Mouse (Mus musculus): ENCODE results near the gene Tspan18. TPM values are rescaled to one million over a fixed set of nuclear protein-coding genes. Genes with fewer than 3 reads are reported as not detected.

Tspan18 gene
- total RNA-seq, 1 experiment from 2014 or later = not detected

DNA sequence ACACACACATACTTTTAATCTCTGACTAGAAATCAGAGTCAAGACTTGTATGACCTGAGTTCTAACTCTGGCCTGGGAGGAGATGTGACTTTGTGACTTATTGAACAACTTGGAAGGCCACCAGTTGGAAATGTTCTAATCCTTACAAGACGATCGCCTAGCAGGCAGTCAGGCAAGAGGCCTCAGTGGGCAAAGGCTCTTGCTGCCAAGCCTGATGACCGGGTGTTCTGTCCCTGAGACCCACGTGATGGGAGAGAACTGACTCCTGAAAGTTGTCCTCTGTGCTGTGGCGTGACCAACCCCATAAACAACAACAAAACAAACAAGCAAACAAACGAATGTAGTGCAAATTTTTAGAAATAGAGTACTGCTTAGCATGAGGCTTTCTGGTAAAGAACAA, 52.8 kb downstream of the Tspan18 start:
- ATAC-seq (replicated peaks in 1 of 2; ENCODE audit: insufficient read depth in 1 of 2, low FRiP score in 2 of 2, low TSS enrichment in 1 of 2, low read depth in 1 of 2, poor library complexity in 2 of 2, severe bottlenecking in 2 of 2) = no peak

DNA sequence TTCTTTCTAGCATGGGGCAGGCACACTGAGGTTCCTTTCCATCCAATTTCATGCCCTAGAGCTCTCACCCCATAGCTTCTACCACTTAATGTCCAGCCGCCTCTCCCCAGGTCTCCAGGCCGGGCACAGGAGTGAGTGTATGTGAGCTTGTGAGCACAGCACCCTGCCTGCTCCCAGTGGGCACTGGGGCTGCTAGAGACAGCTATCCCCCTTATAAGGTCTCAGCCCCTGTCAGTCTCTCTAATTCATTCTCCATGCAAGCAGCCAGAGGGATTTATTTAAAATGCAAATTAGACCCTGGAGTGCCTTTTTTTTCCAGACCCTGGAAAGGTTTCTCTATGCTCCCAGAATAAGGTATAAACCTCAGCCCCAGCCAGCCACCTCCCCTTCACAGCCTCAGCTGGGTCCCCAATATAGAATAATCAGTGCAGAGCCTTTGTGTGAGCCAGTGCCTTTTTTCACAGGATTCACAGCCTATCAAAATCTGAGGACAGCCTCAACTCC, 54.1 kb downstream of the Tspan18 start:
- no peak for ATAC-seq (replicated peaks in 1 of 2; ENCODE audit: insufficient read depth in 1 of 2, low FRiP score in 2 of 2, low TSS enrichment in 1 of 2, low read depth in 1 of 2, poor library complexity in 2 of 2, severe bottlenecking in 2 of 2)

DNA sequence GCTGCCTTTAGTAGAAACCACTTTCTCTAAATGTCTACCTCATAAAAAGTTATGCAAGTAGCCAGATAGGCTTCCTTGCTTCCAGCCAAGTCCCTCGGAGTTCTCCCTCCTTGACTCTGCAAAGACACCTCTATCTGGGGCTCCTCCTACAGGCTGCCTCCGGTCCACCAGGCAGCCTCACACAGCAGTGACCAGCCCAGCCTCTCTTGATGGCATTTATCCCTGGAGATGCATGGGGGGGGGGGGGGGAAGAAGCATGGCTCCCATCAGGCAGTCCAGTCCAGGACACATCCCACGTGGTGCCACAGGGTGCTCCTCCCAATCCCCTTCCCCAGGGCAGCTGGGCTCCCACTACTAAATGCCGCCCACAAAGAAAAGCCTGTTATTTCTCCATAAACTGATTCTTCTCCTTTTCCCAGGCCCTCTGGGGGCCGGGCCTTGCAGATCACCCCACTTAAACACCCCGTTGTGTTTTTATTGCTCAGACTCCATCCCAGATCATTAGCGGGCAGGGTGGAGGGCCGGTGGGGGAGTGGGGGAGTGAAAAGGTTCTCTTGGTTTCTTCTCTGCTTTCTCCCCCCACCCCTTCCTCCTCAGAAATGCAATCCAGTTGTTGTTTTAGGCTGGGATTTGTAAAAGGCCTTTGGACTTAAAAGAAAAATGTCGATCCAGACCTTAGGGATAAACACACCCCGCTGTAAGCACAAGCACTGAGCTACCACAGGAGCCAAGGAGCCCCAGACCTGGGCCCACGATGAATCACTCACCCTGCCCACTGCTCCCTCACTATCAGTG, 55.9 kb downstream of the Tspan18 start:
- ATAC-seq (replicated peaks in 1 of 2; ENCODE audit: insufficient read depth in 1 of 2, low FRiP score in 2 of 2, low TSS enrichment in 1 of 2, low read depth in 1 of 2, poor library complexity in 2 of 2, severe bottlenecking in 2 of 2) = no peak

GRCm38 (mm10) chr2:93277486-93277885, 56.8 kb downstream of the Tspan18 start:
- no peak for ATAC-seq (replicated peaks in 1 of 2; ENCODE audit: insufficient read depth in 1 of 2, low FRiP score in 2 of 2, low TSS enrichment in 1 of 2, low read depth in 1 of 2, poor library complexity in 2 of 2, severe bottlenecking in 2 of 2)

DNA sequence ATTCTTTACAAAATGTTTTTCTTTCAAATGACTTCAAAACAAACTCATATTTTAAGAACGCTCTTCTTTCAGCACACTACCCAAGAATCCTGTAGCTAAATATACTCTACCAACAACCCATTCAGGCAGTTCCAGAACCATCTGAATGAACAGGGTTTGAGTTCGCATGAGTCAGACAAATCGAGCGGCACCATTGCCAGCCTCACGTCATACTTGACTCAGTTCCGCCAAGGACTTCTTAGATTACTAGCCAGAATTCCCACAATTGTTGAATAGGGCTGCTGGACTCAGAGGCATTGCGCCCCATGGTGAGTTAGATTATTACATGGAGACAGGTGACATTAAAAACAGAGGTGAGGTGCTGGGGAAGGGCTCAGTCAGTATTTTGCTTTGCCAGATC, 58.3 kb downstream of the Tspan18 start:
- no peak for ATAC-seq (replicated peaks in 1 of 2; ENCODE audit: insufficient read depth in 1 of 2, low FRiP score in 2 of 2, low TSS enrichment in 1 of 2, low read depth in 1 of 2, poor library complexity in 2 of 2, severe bottlenecking in 2 of 2)

GRCm38 (mm10) chr2:93273916-93274315, 60.4 kb downstream of the Tspan18 start:
- no peak for ATAC-seq (replicated peaks in 1 of 2; ENCODE audit: insufficient read depth in 1 of 2, low FRiP score in 2 of 2, low TSS enrichment in 1 of 2, low read depth in 1 of 2, poor library complexity in 2 of 2, severe bottlenecking in 2 of 2)

- ATAC-seq (replicated peaks in 1 of 2; ENCODE audit: insufficient read depth in 1 of 2, low FRiP score in 2 of 2, low TSS enrichment in 1 of 2, low read depth in 1 of 2, poor library complexity in 2 of 2, severe bottlenecking in 2 of 2) = no peak
Measured at GRCm38 (mm10) chr2:93270083-93270482, 64.2 kb downstream of the Tspan18 start.

GRCm38 (mm10) chr2:93269611-93270010, 64.7 kb downstream of the Tspan18 start:
- ATAC-seq (replicated peaks in 1 of 2; ENCODE audit: insufficient read depth in 1 of 2, low FRiP score in 2 of 2, low TSS enrichment in 1 of 2, low read depth in 1 of 2, poor library complexity in 2 of 2, severe bottlenecking in 2 of 2) = no peak

GRCm38 (mm10) chr2:93268711-93269270, 65.5 kb downstream of the Tspan18 start:
- no peak for ATAC-seq (replicated peaks in 1 of 2; ENCODE audit: insufficient read depth in 1 of 2, low FRiP score in 2 of 2, low TSS enrichment in 1 of 2, low read depth in 1 of 2, poor library complexity in 2 of 2, severe bottlenecking in 2 of 2)

- no peak for ATAC-seq (replicated peaks in 1 of 2; ENCODE audit: insufficient read depth in 1 of 2, low FRiP score in 2 of 2, low TSS enrichment in 1 of 2, low read depth in 1 of 2, poor library complexity in 2 of 2, severe bottlenecking in 2 of 2)
Measured at GRCm38 (mm10) chr2:93267791-93268190, 66.5 kb downstream of the Tspan18 start.

- no peak for ATAC-seq (replicated peaks in 1 of 2; ENCODE audit: insufficient read depth in 1 of 2, low FRiP score in 2 of 2, low TSS enrichment in 1 of 2, low read depth in 1 of 2, poor library complexity in 2 of 2, severe bottlenecking in 2 of 2)
Measured at GRCm38 (mm10) chr2:93266565-93267169, 67.6 kb downstream of the Tspan18 start.

DNA sequence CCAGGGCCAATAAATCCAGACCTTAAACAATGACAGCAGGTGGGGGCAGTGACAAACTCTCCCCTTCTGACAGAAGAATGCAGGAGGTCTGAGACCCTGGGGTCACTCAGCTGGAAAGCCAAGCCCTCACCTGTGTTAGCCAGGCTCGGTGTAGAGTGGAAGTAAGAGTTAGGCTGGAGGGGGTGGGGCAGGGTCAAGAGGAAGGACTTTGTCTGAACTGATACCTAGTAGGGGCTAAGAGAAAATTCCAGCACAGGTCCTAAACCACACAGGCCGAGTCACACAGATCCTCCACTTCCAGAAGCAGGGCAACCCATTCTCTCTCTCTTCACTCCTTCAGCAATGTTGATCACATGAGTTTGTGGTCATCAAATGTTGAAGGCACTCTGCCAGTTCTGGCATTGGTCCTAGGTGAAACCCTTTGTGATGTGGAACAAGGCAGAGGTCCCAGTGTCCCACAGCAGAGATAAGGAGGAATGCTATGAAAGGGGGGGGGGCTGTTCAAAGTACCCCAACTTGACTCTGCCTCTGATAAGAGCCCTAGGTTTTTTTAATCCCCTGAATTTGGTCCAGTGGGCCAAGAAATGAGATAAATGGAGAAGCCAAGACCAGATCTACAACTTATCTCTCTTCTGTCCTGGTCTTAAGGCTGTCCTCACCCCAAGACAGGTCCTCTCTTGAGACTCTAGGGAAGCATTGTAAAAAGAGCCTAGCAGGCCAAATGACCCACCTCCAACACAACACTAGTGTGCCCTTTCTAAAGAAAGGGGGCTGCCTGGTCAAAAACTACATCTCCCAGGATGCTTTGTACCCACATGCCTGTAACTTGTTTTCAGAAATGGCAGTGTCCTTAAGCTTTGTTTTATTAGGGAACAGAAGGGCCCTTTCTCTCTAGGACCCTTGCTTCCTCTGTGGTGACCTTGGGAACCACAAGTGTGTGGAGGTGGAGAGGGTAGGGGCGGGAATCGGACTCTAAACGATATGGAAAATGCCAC, 71.7 kb downstream of the Tspan18 start:
- no peak for ATAC-seq (replicated peaks in 1 of 2; ENCODE audit: insufficient read depth in 1 of 2, low FRiP score in 2 of 2, low TSS enrichment in 1 of 2, low read depth in 1 of 2, poor library complexity in 2 of 2, severe bottlenecking in 2 of 2)

GRCm38 (mm10) chr2:93261521-93262290, 72.6 kb downstream of the Tspan18 start:
- no peak for ATAC-seq (replicated peaks in 1 of 2; ENCODE audit: insufficient read depth in 1 of 2, low FRiP score in 2 of 2, low TSS enrichment in 1 of 2, low read depth in 1 of 2, poor library complexity in 2 of 2, severe bottlenecking in 2 of 2)

- no peak for ATAC-seq (replicated peaks in 1 of 2; ENCODE audit: insufficient read depth in 1 of 2, low FRiP score in 2 of 2, low TSS enrichment in 1 of 2, low read depth in 1 of 2, poor library complexity in 2 of 2, severe bottlenecking in 2 of 2)
Measured at GRCm38 (mm10) chr2:93257634-93258033, 76.7 kb downstream of the Tspan18 start.

GRCm38 (mm10) chr2:93256735-93257405, 77.4 kb downstream of the Tspan18 start:
- no peak for ATAC-seq (replicated peaks in 1 of 2; ENCODE audit: insufficient read depth in 1 of 2, low FRiP score in 2 of 2, low TSS enrichment in 1 of 2, low read depth in 1 of 2, poor library complexity in 2 of 2, severe bottlenecking in 2 of 2)

DNA sequence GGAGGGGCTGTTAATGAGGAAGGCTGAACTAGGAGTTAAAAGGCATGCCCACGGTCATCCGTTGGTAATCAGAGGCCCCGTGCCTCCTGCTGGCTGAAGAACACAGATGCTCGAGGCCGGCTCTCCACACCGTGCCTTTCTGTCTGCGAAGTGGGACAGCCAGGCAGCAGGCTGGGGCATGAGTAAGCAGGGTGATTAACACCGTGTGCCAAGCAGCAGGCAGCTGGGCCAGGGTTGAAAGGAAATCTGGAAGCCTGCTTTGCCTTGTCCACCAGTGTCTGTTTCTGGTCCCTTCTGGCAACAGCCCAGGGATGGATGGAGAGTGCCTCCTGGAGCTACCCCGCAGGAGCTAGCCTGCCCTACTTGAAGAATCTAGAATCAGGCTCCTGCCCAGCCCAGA, 81.9 kb downstream of the Tspan18 start:
- ATAC-seq (replicated peaks in 1 of 2; ENCODE audit: insufficient read depth in 1 of 2, low FRiP score in 2 of 2, low TSS enrichment in 1 of 2, low read depth in 1 of 2, poor library complexity in 2 of 2, severe bottlenecking in 2 of 2) = no peak

All from hematopoietic stem cell, adult 5-6 weeks (primary cell).